ENCODE assay signal across 8 mouse cellular contexts in genomic region chr2:25461407-25461806, GRCm38 (mm10). TPM values are rescaled to one million over a fixed set of nuclear protein-coding genes. Genes with fewer than 3 reads are reported as not detected.
A peak's percentile ranks its signal among the peaks of the same experiment; 100 is the strongest.
DNase-seq lines count a peak whose midpoint lies in the region; ATAC-seq and TF ChIP-seq lines count a peak whose summit lies in the region.
"Had no signal": no experiment of that assay in that cellular context is flagged by ENCODE, and none has a peak within 500 bp of the region (broad histone marks: within the 10 kb centered on the region; RNA-seq: fewer than 3 reads in every experiment).

No protein-coding gene starts in this region.

- peak overlapping the region; percentile 79 for H3K4me2 ChIP-seq in lung, embryonic 15.5 days
- H3K4me2 ChIP-seq in forebrain, embryonic 11.5 days (ENCODE audit: low read depth, low read length, severe bottlenecking): peak overlapping the region; percentile 89
- H3K4me2 ChIP-seq in limb, embryonic 12.5 days: peak overlapping the region; percentile 82

- ATAC-seq in lung, embryonic 15.5 days (ENCODE audit: borderline replicate concordance, extremely low read depth, low FRiP score, low TSS enrichment): no peak
- 0 out of 2 replicates have a peak, but pooled peaks have one; percentile 19 for ATAC-seq in forebrain, embryonic 11.5 days (replicated peaks; ENCODE audit: low FRiP score)
- no peak for ATAC-seq in limb, embryonic 12.5 days (ENCODE audit: insufficient number of reproducible peaks, insufficient read depth, low FRiP score, low TSS enrichment, low read depth)

- peak overlapping the region; percentile 91 for H3K27ac ChIP-seq in lung, embryonic 15.5 days
- no peak overlapping the region; the same call in 1 of the 2 replicates for H3K27ac ChIP-seq in forebrain, embryonic 11.5 days (ENCODE audit: low read depth, low read length)
- peak overlapping the region; percentile 69; the same call in 1 of the 2 replicates for H3K27ac ChIP-seq in limb, embryonic 12.5 days
- H3K27ac ChIP-seq in small intestine, adult 2 months (ENCODE audit: insufficient read depth, low read depth, low read length): peak overlapping the region; percentile 79

- no peaks in the 10 kb centered on the region for H3K36me3 ChIP-seq in lung, embryonic 15.5 days
- no peaks in the 10 kb centered on the region; the same call in 1 of the 2 replicates for H3K36me3 ChIP-seq in forebrain, embryonic 11.5 days (ENCODE audit: control insufficient read depth, insufficient read depth, low read length)
- H3K36me3 ChIP-seq in limb, embryonic 12.5 days: peaks cover 11% of the 10 kb centered on the region
- 0 out of 2 replicates have a peak, but pooled peaks cover 2% of the 10 kb centered on the region for H3K36me3 ChIP-seq in small intestine, adult 2 months (ENCODE audit: control insufficient read depth, insufficient read depth, low read length)

- H3K27me3 ChIP-seq in lung, embryonic 15.5 days: no peaks in the 10 kb centered on the region
- H3K27me3 ChIP-seq in forebrain, embryonic 11.5 days (ENCODE audit: control insufficient read depth, insufficient read depth, low read length): no peaks in the 10 kb centered on the region
- no peaks in the 10 kb centered on the region for H3K27me3 ChIP-seq in limb, embryonic 12.5 days
- H3K27me3 ChIP-seq in small intestine, adult 2 months (ENCODE audit: control insufficient read depth, insufficient read depth, low read length): no peaks in the 10 kb centered on the region

- no peak for TF ChIP-seq POLR2A in small intestine, adult 2 months (IDR thresholded peaks at IDR 0.05; ENCODE audit: low read depth, low read length)

- 17% methylated on average over 3 of the region's 3 CpGs for WGBS in lung, embryonic 15.5 days
- WGBS in forebrain, embryonic 11.5 days: 30% methylated on average over 3 of the region's 3 CpGs
- WGBS in limb, embryonic 12.5 days: 28% methylated on average over 3 of the region's 3 CpGs
- WGBS in small intestine, adult 2 months: 14% methylated on average over 3 of the region's 3 CpGs

- peaks cover 36% of the 10 kb centered on the region for H3K4me1 ChIP-seq in lung, embryonic 15.5 days
- peaks cover 6% of the 10 kb centered on the region; the same call in 1 of the 2 replicates for H3K4me1 ChIP-seq in forebrain, embryonic 11.5 days (replicated peaks; ENCODE audit: control insufficient read depth, insufficient read depth, low read length)
- peaks cover 28% of the 10 kb centered on the region for H3K4me1 ChIP-seq in limb, embryonic 12.5 days (replicated peaks)
- peaks cover 23% of the 10 kb centered on the region for H3K4me1 ChIP-seq in small intestine, adult 2 months (ENCODE audit: control insufficient read depth, insufficient read depth, insufficient read length, low read length)

- peak overlapping the region; percentile 69 for H3K4me3 ChIP-seq in lung, embryonic 15.5 days
- H3K4me3 ChIP-seq in forebrain, embryonic 11.5 days (ENCODE audit: low read depth, low read length): peak overlapping the region; percentile 72
- H3K4me3 ChIP-seq in limb, embryonic 12.5 days (replicated peaks): peak overlapping the region; percentile 75
- H3K4me3 ChIP-seq in small intestine, adult 2 months (ENCODE audit: low read depth, low read length): no peak overlapping the region

- peak overlapping the region; percentile 32; the same call in 1 of the 2 replicates for H3K9ac ChIP-seq in lung, embryonic 15.5 days
- H3K9ac ChIP-seq in forebrain, embryonic 11.5 days (ENCODE audit: low read length): peak overlapping the region; percentile 45; the same call in 1 of the 2 replicates
- peak overlapping the region; percentile 64; the same call in 1 of the 2 replicates for H3K9ac ChIP-seq in limb, embryonic 12.5 days (replicated peaks)

- DNase-seq in lung, postnatal 36 days: no peak
- no peak for DNase-seq in forebrain, embryonic 11.5 days (ENCODE audit: low spot score)
- no peak for DNase-seq in adrenal gland, postnatal 25 days
- DNase-seq in layer of hippocampus, adult 9-11 months: no peak

- H3K9me3 ChIP-seq in lung, embryonic 15.5 days: no peaks in the 10 kb centered on the region
- H3K9me3 ChIP-seq in forebrain, embryonic 11.5 days (ENCODE audit: control insufficient read depth, low read length): no peaks in the 10 kb centered on the region
- no peaks in the 10 kb centered on the region for H3K9me3 ChIP-seq in limb, embryonic 12.5 days

- no peak for TF ChIP-seq CTCF in small intestine, adult 2 months (IDR thresholded peaks at IDR 0.05; ENCODE audit: extremely low read depth, insufficient read length, insufficient replicate concordance, low read depth, low read length)

RNA-seq across cellular contexts. Expression of gene Paxx, which starts 0.5 kb away (rescaled TPM):
- polyA plus RNA-seq in lung, embryonic 15.5 days (2015; fragmentation: Nextera tagmentation; extraction: Ambion mirVana): 31.5 and 37.0 TPM in 2 replicates
- 22.9 and 24.2 TPM in 2 replicates for polyA plus RNA-seq in forebrain, embryonic 11.5 days (2014; fragmentation: Nextera tagmentation; extraction: Ambion mirVana)
- 23.2 and 23.6 TPM in 2 replicates for polyA plus RNA-seq in limb, embryonic 12.5 days (2016; fragmentation: Nextera tagmentation; extraction: Ambion mirVana)
- 48.6 and 62.7 TPM in 2 replicates for polyA plus RNA-seq in small intestine, adult 2 months (2012; rRNA removed)
- 32.6 and 41.0 TPM in 2 replicates for total RNA-seq in adrenal gland, postnatal 25 days (2021)

RNA-seq across cellular contexts. Expression of gene Clic3, which starts 4.8 kb away (rescaled TPM):
- polyA plus RNA-seq in lung, embryonic 15.5 days (2015; fragmentation: Nextera tagmentation; extraction: Ambion mirVana): 77.9 and 90.3 TPM in 2 replicates
- 0.61 and 0.77 TPM in 2 replicates for polyA plus RNA-seq in forebrain, embryonic 11.5 days (2014; fragmentation: Nextera tagmentation; extraction: Ambion mirVana)
- polyA plus RNA-seq in limb, embryonic 12.5 days (2016; fragmentation: Nextera tagmentation; extraction: Ambion mirVana): 0.68 and 1.0 TPM in 2 replicates
- polyA plus RNA-seq in small intestine, adult 2 months (2012; rRNA removed): 0.38 and 12.0 TPM in 2 replicates
- total RNA-seq in adrenal gland, postnatal 25 days (2021): not detected in 2 replicates

RNA-seq across cellular contexts. Expression of gene Ptgds, which starts 8.4 kb away (rescaled TPM):
- 10.2 and 24.3 TPM in 2 replicates for polyA plus RNA-seq in lung, embryonic 15.5 days (2015; fragmentation: Nextera tagmentation; extraction: Ambion mirVana)
- polyA plus RNA-seq in forebrain, embryonic 11.5 days (2014; fragmentation: Nextera tagmentation; extraction: Ambion mirVana): 0.69 and 0.73 TPM in 2 replicates
- 0.35 and 0.50 TPM in 2 replicates for polyA plus RNA-seq in limb, embryonic 12.5 days (2016; fragmentation: Nextera tagmentation; extraction: Ambion mirVana)
- 0.28 and 0.39 TPM in 2 replicates for polyA plus RNA-seq in small intestine, adult 2 months (2012; rRNA removed)
- 3.6 and 3.8 TPM in 2 replicates for total RNA-seq in adrenal gland, postnatal 25 days (2021)

RNA-seq across cellular contexts. Expression of gene Lcn12, which starts 32.3 kb away (rescaled TPM):
- not detected in 2 replicates for polyA plus RNA-seq in lung, embryonic 15.5 days (2015; fragmentation: Nextera tagmentation; extraction: Ambion mirVana)
- not detected in 2 replicates for polyA plus RNA-seq in forebrain, embryonic 11.5 days (2014; fragmentation: Nextera tagmentation; extraction: Ambion mirVana)
- polyA plus RNA-seq in limb, embryonic 12.5 days (2016; fragmentation: Nextera tagmentation; extraction: Ambion mirVana): not detected in 2 replicates
- not detected in 2 replicates for polyA plus RNA-seq in small intestine, adult 2 months (2012; rRNA removed)
- not detected in 2 replicates for total RNA-seq in adrenal gland, postnatal 25 days (2021)
- total RNA-seq: adrenal gland, postnatal 14 days had no signal

RNA-seq across cellular contexts. Expression of gene Abca2, which starts 32.9 kb away (rescaled TPM):
- 4.5 and 4.8 TPM in 2 replicates for polyA plus RNA-seq in lung, embryonic 15.5 days (2015; fragmentation: Nextera tagmentation; extraction: Ambion mirVana)
- polyA plus RNA-seq in forebrain, embryonic 11.5 days (2014; fragmentation: Nextera tagmentation; extraction: Ambion mirVana): 9.9 and 10.2 TPM in 2 replicates
- polyA plus RNA-seq in limb, embryonic 12.5 days (2016; fragmentation: Nextera tagmentation; extraction: Ambion mirVana): 3.5 and 5.3 TPM in 2 replicates
- polyA plus RNA-seq in small intestine, adult 2 months (2012; rRNA removed): 15.0 and 18.5 TPM in 2 replicates
- 24.9 and 40.5 TPM in 2 replicates for total RNA-seq in adrenal gland, postnatal 25 days (2021)
